Mouse (Mus musculus): Measurements from ENCODE around the gene Glul. TPM values are rescaled to one million over a fixed set of nuclear protein-coding genes. Genes with fewer than 3 reads are reported as not detected.
"Not testable (repeated sequence)": the region's sequence is repeated elsewhere in the genome, so short reads cannot be mapped to it uniquely, and the experiment has no call there.

Glul gene
- 217 and 248 TPM in 2 replicates for polyA plus RNA-seq (2015; fragmentation: Nextera tagmentation; extraction: Ambion mirVana)

DNA sequence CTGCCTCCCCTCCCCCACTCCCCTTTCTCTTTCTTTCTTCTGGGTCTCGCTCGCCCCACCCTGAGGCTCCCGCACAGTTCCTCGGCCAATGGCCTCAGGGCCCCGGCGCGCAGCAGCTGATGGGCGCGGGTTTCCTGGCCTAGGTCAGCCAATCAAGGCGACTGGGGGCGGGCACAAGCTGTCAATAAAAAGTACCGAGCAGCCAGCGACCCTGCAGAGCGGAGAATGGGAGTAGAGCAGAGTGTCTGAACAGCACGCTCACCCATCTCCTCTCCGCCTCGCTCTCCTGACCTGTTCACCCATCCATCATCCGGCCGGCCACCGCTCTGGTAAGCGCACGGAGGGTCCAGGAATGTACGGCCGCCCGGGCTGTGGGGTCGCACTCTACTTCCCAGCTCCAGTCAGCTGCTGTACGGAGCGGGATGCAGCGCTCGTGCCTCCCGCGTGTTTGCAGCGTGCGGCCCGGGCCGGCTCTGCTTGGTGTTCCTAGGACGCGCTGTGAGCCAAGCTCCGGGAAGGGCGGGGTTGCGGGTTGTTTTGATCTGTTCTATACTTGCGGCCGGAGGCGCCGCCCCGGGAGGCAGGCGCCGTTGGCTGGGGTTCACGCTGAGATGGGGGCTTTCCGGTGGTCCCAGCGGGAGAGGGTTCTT, at the start of gene Glul, which contains the start of gene Teddm2:
Gene Glul, plus strand, starts transcription at position 214 of the 650 bp plus-strand sequence.
Gene Teddm2, minus strand, starts transcription at position 498 of the 650 bp plus-strand sequence.
- H3K4me1 ChIP-seq (ENCODE audit: control insufficient read depth, insufficient read depth, low read depth, low read length) = peaks cover 27% of the 10 kb centered on the region
- peak within 1 kb of the TSS; percentile 95 for H3K4me3 ChIP-seq (ENCODE audit: low read length)
- H3K4me2 ChIP-seq (ENCODE audit: low read length) = peak within 1 kb of the TSS; percentile 83
- peak within 1 kb of the TSS; percentile 95 for H3K27ac ChIP-seq (ENCODE audit: low read depth, low read length)
- ATAC-seq = peak; percentile 97
- no peaks in the 10 kb centered on the region for H3K9me3 ChIP-seq (ENCODE audit: control insufficient read depth, low read length)
- peaks cover 10% of the 10 kb centered on the region; the same call in 1 of the 2 replicates for H3K36me3 ChIP-seq (ENCODE audit: control insufficient read depth, insufficient read depth, low read length)
- no peaks in the 10 kb centered on the region for H3K27me3 ChIP-seq (replicated peaks; ENCODE audit: control insufficient read depth, insufficient read depth, low read length)
- peak within 1 kb of the TSS; percentile 94 for H3K9ac ChIP-seq (ENCODE audit: low read depth, low read length)
- WGBS = under 1% methylated on average over 51 of the region's 51 CpGs

DNA sequence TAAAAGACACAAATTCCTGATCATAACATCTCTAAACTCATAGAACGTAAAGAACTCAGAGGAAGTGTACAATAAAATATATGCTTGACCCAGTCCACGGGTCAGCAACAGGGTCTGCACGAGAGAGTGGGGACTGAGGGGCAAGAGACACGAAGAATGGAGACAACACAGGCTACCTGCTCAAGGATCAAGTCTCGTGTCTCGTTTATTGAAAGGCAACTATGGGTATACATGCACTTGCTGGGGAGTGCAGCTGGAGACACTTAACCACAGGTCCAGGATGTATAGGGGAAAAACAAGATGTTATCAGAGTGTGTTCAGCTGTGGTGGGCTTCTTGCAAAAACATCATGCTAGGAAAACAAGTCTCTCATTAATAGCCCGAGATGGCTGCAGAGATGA, 47.0 kb upstream of the Glul start:
- not testable (repeated sequence) for H3K27me3 ChIP-seq (replicated peaks; ENCODE audit: control insufficient read depth, insufficient read depth, low read length); H3K36me3 ChIP-seq (ENCODE audit: control insufficient read depth, insufficient read depth, low read length); ATAC-seq; H3K9me3 ChIP-seq (ENCODE audit: control insufficient read depth, low read length); H3K4me3 ChIP-seq (ENCODE audit: low read length); H3K4me1 ChIP-seq (ENCODE audit: control insufficient read depth, insufficient read depth, low read depth, low read length); H3K9ac ChIP-seq (ENCODE audit: low read depth, low read length); H3K4me2 ChIP-seq (ENCODE audit: low read length); H3K27ac ChIP-seq (ENCODE audit: low read depth, low read length)
- WGBS = 89% methylated on average over 7 of the region's 7 CpGs

DNA sequence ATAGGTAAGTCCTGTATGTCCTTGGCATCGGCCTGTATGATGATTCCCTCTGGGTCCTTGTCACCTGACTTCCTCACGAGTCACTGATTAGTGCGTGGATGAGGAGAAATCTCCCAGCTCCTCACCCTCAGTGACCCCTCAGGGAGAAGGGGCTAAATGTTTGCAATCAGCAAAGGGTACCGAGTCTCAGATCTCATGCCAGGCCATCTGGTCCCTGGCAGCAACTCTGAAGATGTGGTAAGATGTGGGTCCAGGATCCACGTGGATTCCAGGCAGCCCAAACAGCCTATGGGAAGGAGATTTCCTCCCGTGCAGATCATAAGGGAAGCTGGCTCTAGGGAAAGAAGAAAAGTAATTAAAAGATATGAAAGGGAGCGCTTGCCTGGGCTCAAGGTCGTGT, 43.8 kb upstream of the Glul start:
- ATAC-seq = no peak
- Histone ChIP-seq H3K4me3 (ENCODE audit: low read length) (no peak overlapping the region), H3K4me1 (ENCODE audit: control insufficient read depth, insufficient read depth, low read depth, low read length) (no peaks in the 10 kb centered on the region), H3K9me3 (ENCODE audit: control insufficient read depth, low read length) (no peaks in the 10 kb centered on the region), H3K4me2 (ENCODE audit: low read length) (no peak overlapping the region), H3K27me3 (replicated peaks; ENCODE audit: control insufficient read depth, insufficient read depth, low read length) (no peaks in the 10 kb centered on the region), H3K27ac (ENCODE audit: low read depth, low read length) (no peak overlapping the region), H3K36me3 (ENCODE audit: control insufficient read depth, insufficient read depth, low read length) (no peaks in the 10 kb centered on the region), H3K9ac (ENCODE audit: low read depth, low read length) (no peak overlapping the region)
- 75% methylated on average over 8 of the region's 8 CpGs for WGBS

DNA sequence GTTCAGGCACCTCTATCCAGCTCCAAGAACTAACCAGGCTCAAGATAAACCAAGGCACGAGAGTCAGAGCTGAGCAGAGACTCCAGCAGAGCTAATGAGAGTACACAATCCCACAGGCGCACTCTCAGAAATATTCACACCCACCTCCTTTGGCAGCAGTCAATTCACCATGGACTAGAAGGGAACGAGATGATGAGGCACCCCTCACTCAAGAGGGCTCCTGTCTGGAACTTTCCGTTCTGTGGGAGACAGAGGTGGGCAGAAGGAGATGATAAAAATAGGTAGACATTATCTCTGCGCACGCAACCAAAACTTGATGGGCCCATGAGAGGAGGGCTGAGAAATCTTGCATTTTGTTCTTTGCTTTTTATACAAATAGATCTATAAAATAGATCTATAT, 25.7 kb upstream of the Glul start, which contains the start of gene Teddm1b:
Gene Teddm1b, plus strand, starts transcription at position 301 of the 400 bp plus-strand sequence.
- no peak within 1 kb of the TSS for H3K9ac ChIP-seq (ENCODE audit: low read depth, low read length)
- H3K4me3 ChIP-seq (ENCODE audit: low read length) = no peak within 1 kb of the TSS
- no peak within 1 kb of the TSS for H3K27ac ChIP-seq (ENCODE audit: low read depth, low read length)
- no peak within 1 kb of the TSS for H3K4me2 ChIP-seq (ENCODE audit: low read length)
- H3K9me3 ChIP-seq (ENCODE audit: control insufficient read depth, low read length) = no peaks in the 10 kb centered on the region
- no peak for ATAC-seq
- 89% methylated on average over 6 of the region's 6 CpGs for WGBS
- no peaks in the 10 kb centered on the region for H3K36me3 ChIP-seq (ENCODE audit: control insufficient read depth, insufficient read depth, low read length)
- H3K27me3 ChIP-seq (replicated peaks; ENCODE audit: control insufficient read depth, insufficient read depth, low read length) = no peaks in the 10 kb centered on the region
- H3K4me1 ChIP-seq (ENCODE audit: control insufficient read depth, insufficient read depth, low read depth, low read length) = no peaks in the 10 kb centered on the region

DNA sequence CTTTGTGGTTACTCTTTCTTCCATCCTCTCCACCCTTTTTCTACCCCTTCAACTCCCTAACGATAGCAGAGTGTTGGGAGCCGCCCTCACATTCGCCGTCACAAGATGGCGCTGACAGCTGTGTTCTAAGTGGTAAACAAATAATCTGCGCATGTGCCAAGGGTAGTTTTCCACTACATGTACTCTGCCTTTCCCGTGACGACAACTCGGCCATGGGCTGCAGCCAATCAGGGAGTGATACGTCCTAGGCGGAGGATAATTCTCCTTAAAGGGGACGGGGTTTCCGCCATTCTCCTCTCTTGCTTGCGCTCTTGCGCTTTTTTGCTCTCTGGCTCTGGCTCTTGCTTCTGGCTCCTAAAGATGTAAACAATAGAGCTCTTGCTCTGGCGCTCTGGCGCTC, 19.4 kb upstream of the Glul start:
- WGBS = 96% methylated on average over 17 of the region's 17 CpGs
- not testable (repeated sequence) for H3K4me3 ChIP-seq (ENCODE audit: low read length); H3K9ac ChIP-seq (ENCODE audit: low read depth, low read length); H3K4me2 ChIP-seq (ENCODE audit: low read length); H3K27me3 ChIP-seq (replicated peaks; ENCODE audit: control insufficient read depth, insufficient read depth, low read length); H3K9me3 ChIP-seq (ENCODE audit: control insufficient read depth, low read length); H3K4me1 ChIP-seq (ENCODE audit: control insufficient read depth, insufficient read depth, low read depth, low read length); ATAC-seq; H3K36me3 ChIP-seq (ENCODE audit: control insufficient read depth, insufficient read depth, low read length); H3K27ac ChIP-seq (ENCODE audit: low read depth, low read length)

DNA sequence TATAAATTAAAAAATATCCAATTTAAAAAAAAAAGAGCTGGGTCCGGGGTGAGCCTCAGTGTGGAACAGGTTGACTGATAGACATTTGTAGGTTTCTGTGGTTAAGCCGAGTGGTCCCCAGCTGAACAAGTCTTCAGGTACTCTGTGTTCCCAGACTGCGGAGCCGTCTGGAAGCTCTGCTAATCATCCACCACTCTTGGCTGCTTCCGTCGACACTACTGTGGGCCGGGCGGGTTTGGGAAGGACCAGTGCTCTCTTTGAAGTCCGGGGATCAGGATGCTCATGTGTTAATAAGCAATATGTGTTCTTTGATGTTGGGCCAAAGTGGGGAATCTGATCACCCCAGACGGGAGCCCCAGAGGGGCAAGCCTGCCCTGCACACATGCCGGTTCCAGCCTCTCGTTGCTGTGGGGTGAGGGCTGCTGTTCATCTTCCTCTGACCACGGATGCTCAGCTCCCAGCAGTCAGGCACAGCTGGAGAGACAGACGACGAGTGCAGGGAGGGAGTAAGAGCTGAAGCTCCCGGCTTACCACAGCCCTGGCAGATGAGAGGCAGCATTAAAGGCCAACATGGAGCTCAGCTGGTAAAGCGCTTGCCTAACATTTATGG, 13.6 kb upstream of the Glul start:
- Histone ChIP-seq H3K4me3 (ENCODE audit: low read length) (no peak overlapping the region), H3K9ac (ENCODE audit: low read depth, low read length) (no peak overlapping the region), H3K27ac (ENCODE audit: low read depth, low read length) (no peak overlapping the region), H3K4me1 (ENCODE audit: control insufficient read depth, insufficient read depth, low read depth, low read length) (no peaks in the 10 kb centered on the region), H3K4me2 (ENCODE audit: low read length) (no peak overlapping the region), H3K36me3 (ENCODE audit: control insufficient read depth, insufficient read depth, low read length) (no peaks in the 10 kb centered on the region), H3K27me3 (replicated peaks; ENCODE audit: control insufficient read depth, insufficient read depth, low read length) (no peaks in the 10 kb centered on the region), H3K9me3 (ENCODE audit: control insufficient read depth, low read length) (no peaks in the 10 kb centered on the region)
- 37% methylated on average over 17 of the region's 17 CpGs for WGBS
- ATAC-seq = peak; percentile 56

DNA sequence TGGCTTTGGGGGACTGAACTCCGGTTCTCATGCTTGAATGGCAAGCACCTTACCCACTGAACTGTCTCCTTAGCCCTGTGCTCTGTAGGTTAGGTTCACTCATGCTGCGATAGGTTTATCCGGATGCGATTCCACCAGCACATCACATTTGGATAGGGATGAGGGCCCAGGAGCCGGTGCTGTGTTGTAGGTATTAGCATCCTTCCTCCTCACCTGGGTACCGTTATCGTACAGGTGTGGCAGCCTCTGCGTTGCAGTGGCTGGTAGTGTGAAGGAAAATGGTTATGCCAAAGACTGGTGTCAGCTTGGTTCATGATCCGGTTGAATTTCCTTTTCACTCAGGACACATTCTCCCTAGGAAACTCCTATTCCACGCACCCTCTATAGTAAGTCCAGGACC, 9.6 kb upstream of the Glul start:
- Histone ChIP-seq H3K36me3 (ENCODE audit: control insufficient read depth, insufficient read depth, low read length) (no peaks in the 10 kb centered on the region), H3K9me3 (ENCODE audit: control insufficient read depth, low read length) (no peaks in the 10 kb centered on the region), H3K4me2 (ENCODE audit: low read length) (no peak overlapping the region), H3K27me3 (replicated peaks; ENCODE audit: control insufficient read depth, insufficient read depth, low read length) (no peaks in the 10 kb centered on the region), H3K27ac (ENCODE audit: low read depth, low read length) (no peak overlapping the region), H3K9ac (ENCODE audit: low read depth, low read length) (no peak overlapping the region), H3K4me3 (ENCODE audit: low read length) (no peak overlapping the region), H3K4me1 (ENCODE audit: control insufficient read depth, insufficient read depth, low read depth, low read length) (peaks cover 1% of the 10 kb centered on the region; the same call in 1 of the 2 replicates)
- ATAC-seq = no peak
- WGBS = 96% methylated on average over 10 of the region's 10 CpGs

DNA sequence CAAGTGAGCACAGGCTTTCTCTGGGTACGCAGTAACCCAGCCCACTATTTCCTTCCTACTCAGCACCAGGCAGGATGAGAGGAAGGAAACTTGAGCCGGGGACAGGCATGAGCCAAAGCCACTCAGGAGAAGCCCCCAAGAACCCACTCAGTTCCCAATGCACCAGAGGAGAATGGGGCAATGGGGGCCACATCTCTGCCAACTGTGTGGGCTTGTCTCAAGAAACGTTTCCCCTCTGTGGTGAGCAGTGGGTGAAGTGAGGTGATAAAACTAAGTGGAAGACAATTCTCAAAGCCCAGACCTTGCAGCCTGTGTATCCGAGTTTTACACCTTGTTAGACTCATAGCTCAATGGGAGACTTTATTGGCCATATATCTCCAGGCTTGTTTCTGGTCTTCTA, 8.3 kb upstream of the Glul start, which contains the start of gene Teddm1a:
Gene Teddm1a, plus strand, starts transcription at position 301 of the 400 bp plus-strand sequence.
- 75% methylated on average over 4 of the region's 4 CpGs for WGBS
- ATAC-seq = no peak

DNA sequence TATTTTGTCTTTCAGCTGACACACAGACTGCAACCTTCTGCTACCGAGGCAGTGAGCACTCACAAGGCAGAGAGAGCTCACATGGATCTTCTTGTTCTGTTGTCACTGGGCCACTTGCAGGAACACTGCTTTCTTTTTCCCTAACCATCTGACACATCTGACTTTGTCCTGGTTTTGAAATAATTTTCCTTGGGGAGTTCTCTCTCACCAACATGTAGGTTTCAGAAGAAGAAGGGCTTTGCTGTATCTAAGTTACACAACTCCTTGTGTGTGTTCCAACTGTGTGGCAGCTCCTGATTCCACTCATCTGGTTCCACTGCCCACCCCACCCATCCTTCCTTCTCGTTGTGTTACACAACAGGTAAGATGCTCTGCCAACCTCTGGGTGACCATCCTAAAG, 6.0 kb upstream of the Glul start:
- Histone ChIP-seq H3K27me3 (replicated peaks; ENCODE audit: control insufficient read depth, insufficient read depth, low read length) (no peaks in the 10 kb centered on the region), H3K4me2 (ENCODE audit: low read length) (no peak overlapping the region), H3K4me3 (ENCODE audit: low read length) (no peak overlapping the region), H3K9ac (ENCODE audit: low read depth, low read length) (no peak overlapping the region), H3K36me3 (ENCODE audit: control insufficient read depth, insufficient read depth, low read length) (no peaks in the 10 kb centered on the region), H3K27ac (ENCODE audit: low read depth, low read length) (no peak overlapping the region), H3K9me3 (ENCODE audit: control insufficient read depth, low read length) (no peaks in the 10 kb centered on the region), H3K4me1 (ENCODE audit: control insufficient read depth, insufficient read depth, low read depth, low read length) (peaks cover 5% of the 10 kb centered on the region; the same call in 1 of the 2 replicates)
- no peak for ATAC-seq
- 69% methylated on average over 2 of the region's 2 CpGs for WGBS

More for the DNA sequence above, 8.3 kb upstream of the Glul start, which contains the start of gene Teddm1a:
- no peak within 1 kb of the TSS for H3K4me2 ChIP-seq (ENCODE audit: low read length)
- no peaks in the 10 kb centered on the region for H3K27me3 ChIP-seq (replicated peaks; ENCODE audit: control insufficient read depth, insufficient read depth, low read length)
- no peaks in the 10 kb centered on the region for H3K36me3 ChIP-seq (ENCODE audit: control insufficient read depth, insufficient read depth, low read length)
- no peak within 1 kb of the TSS for H3K9ac ChIP-seq (ENCODE audit: low read depth, low read length)
- H3K27ac ChIP-seq (ENCODE audit: low read depth, low read length) = no peak within 1 kb of the TSS
- H3K4me1 ChIP-seq (ENCODE audit: control insufficient read depth, insufficient read depth, low read depth, low read length) = peaks cover 4% of the 10 kb centered on the region; the same call in 1 of the 2 replicates
- H3K9me3 ChIP-seq (ENCODE audit: control insufficient read depth, low read length) = no peaks in the 10 kb centered on the region
- H3K4me3 ChIP-seq (ENCODE audit: low read length) = no peak within 1 kb of the TSS

Measured in hindbrain, embryonic 16.5 days (tissue).